Mouse (Mus musculus) spleen, adult 2 months (tissue): Measurements from ENCODE around the gene Esrrb. TPM values are rescaled to one million over a fixed set of nuclear protein-coding genes. Genes with fewer than 3 reads are reported as not detected.

Experiments
- DNase-seq, 2 experiments: peaks; one replicate each; pipeline versions ENCODE4 v3.0.0 to v3.0.0-alpha.2; 2012 to 2021; ENCODE audit warnings: low spot score in 2 of 2, low read depth in 1 of 2
- H3K27ac ChIP-seq: fragments of 200-500 bp; 2 replicates; pipeline ENCODE4 v1.5.1; 2012; ENCODE audit warnings: low read length, inconsistent platforms; ENCODE audit not compliant: insufficient read depth
- H3K27me3 ChIP-seq: fragments of 200-500 bp; 2 replicates; pipeline ENCODE4 v1.6.1; 2012; ENCODE audit warnings: mild to moderate bottlenecking, moderate library complexity, low read length, inconsistent platforms; ENCODE audit not compliant: control insufficient read depth, insufficient read depth
- H3K36me3 ChIP-seq: fragments of 200-500 bp; 2 replicates; pipeline ENCODE4 v1.6.1; 2012; ENCODE audit warnings: mild to moderate bottlenecking, low read length, inconsistent platforms; ENCODE audit not compliant: control insufficient read depth, insufficient read depth
- H3K4me1 ChIP-seq: fragments of 200-500 bp; 2 replicates; pipeline ENCODE4 v1.6.1; 2011; ENCODE audit warnings: inconsistent platforms; ENCODE audit not compliant: control insufficient read depth, insufficient read depth, insufficient read length
- H3K4me3 ChIP-seq: fragments of 200-500 bp; 2 replicates; pipeline ENCODE4 v1.5.1; 2011; ENCODE audit warnings: mild to moderate bottlenecking, inconsistent platforms; ENCODE audit not compliant: insufficient read depth, insufficient read length; ENCODE audit errors: extremely low read depth
- CTCF ChIP-seq: fragments of 200-500 bp; IDR thresholded peaks from 2 replicates; pipeline ENCODE4 v1.5.1; 2011; ENCODE audit warnings: mild to moderate bottlenecking, inconsistent platforms; ENCODE audit not compliant: insufficient read depth, insufficient read length, insufficient replicate concordance; ENCODE audit errors: extremely low read depth
- POLR2A ChIP-seq: fragments of 200-500 bp; IDR thresholded peaks from 2 replicates; pipeline ENCODE4 v1.6.1; 2011; ENCODE audit warnings: low read depth, low read length, inconsistent platforms
- WGBS: fragments of 180-500 bp; shearing (Covaris S2); methylation state at CpG from one replicate; pipeline ENCODE4 v1.1.7; 2018; 5-methylcytosine and 5-hydroxymethylcytosine counted together
- polyA plus RNA-seq: library from polyadenylated mRNA; depleted of rRNA; stranded (reverse); fragments of >200 nt; gene quantifications from 2 replicates; pipeline ENCODE4 v1.2.3, GENCODE M21; 2012

Esrrb gene
- polyA plus RNA-seq, 1 experiment = 0.05 TPM

DNA sequence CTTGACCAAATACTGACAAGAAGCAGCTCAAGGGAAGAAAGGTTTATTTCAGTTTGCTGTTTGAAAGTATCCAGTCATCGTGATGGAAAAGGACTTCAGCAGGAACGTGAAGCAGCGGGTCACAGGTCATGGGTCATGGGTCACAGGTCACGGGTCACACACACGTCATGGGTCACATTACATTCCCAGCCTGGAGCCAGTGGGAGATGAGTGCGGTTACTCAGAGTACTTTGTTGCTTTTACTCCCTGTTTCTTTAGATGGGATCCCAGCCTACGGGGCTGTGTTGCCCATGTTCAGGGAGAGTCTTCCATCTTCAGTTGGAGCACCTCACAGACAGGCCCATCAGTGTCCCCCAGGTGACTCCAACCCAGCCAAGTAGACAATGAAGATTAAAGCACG, 13.4 kb downstream of the Esrrb start:
- Histone ChIP-seq H3K4me3 (no peak overlapping the region), H3K27me3 (no peaks in the 10 kb centered on the region), H3K36me3 (no peaks in the 10 kb centered on the region), H3K27ac (no peak overlapping the region), H3K4me1 (no peaks in the 10 kb centered on the region)
- WGBS = 84% methylated on average over 8 of the region's 8 CpGs
- DNase-seq = no peak
- TF ChIP-seq POLR2A (no peak), CTCF (no peak)

DNA sequence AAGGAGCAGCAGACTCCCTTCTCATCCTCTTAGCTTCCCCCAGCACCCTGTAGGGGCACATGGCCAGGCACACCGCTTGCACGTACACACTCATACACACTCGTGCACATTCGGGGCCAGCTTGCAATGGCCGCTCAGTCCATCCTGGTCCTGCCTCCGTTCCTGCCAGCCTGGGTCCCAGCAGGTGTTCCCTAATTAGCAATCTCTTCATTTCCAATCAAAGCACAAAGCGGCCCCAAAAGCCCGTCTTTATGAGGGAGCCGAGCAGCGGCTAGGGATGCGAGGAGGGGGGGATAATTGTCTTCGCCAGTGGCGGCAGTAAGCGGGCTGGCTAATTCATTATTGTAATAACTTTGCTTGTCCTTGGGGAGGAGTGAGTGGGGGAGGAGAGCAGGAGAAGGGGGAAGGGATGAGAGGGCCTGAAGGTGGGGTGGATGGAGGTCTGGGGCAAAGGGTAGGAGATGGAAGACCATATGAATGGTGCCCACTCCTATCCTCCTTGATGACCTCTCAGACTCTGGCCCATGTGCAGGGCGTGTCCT, 18.8 kb downstream of the Esrrb start:
- 24% methylated on average over 15 of the region's 15 CpGs for WGBS
- no peaks in the 10 kb centered on the region for H3K27me3 ChIP-seq
- no peaks in the 10 kb centered on the region for H3K4me1 ChIP-seq
- H3K27ac ChIP-seq = no peak overlapping the region
- no peak for DNase-seq
- H3K4me3 ChIP-seq = no peak overlapping the region
- H3K36me3 ChIP-seq = no peaks in the 10 kb centered on the region
- TF ChIP-seq POLR2A (no peak), CTCF (no peak)

DNA sequence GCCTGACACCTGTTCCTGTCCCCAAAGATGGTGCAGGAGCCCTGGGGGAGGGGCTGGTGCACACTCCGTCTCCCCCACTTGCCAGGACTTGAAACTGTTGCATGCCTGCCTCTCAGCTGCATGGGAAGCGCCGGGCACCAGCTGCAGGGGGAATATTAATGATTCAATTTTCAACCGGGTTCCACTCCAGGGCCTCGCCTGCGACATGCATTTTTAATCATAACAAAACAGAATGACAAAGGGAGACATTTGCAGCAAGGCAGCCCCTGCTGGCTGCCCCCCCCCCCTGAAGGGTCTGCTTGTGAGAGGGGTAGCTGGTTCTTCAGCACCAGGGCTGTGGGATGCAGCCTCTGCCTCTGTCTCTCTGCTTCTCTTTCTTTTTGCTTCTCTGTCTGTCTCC, 22.9 kb downstream of the Esrrb start:
- DNase-seq = no peak
- Histone ChIP-seq H3K36me3 (no peaks in the 10 kb centered on the region), H3K4me1 (no peaks in the 10 kb centered on the region), H3K4me3 (no peak overlapping the region), H3K27ac (no peak overlapping the region), H3K27me3 (no peaks in the 10 kb centered on the region)
- 46% methylated on average over 6 of the region's 6 CpGs for WGBS
- no peak for TF ChIP-seq POLR2A
- TF ChIP-seq CTCF = no peak

DNA sequence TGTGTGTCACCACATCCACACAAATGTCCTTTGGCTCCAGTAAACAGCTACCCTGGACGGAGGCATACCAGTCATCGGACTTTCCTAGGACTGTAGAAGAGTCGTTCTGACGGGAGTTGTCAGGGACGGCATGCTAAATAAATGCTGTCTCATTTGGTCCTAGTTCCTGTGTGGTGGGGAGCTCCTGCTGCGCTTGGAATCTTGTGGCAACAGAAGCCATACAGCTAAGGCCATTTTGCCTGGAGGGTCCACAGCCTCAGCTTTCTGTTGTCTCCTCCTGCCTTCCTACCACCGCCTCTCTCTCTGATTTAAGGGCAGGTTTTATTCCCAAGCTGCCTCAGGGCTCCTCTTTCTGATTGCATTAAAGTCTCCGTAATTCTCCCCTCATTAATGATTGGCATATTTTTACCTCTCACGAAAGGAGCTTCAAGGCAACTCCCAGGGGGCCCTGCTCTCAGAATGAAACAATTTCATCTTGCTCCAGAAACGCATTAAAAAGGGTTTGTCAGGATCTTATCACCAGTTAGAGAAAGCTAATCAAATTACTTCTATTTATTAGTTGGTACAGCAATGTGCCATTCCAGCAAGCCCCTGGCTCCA, 26.9 kb downstream of the Esrrb start:
- no peak overlapping the region for H3K4me3 ChIP-seq
- H3K27ac ChIP-seq = no peak overlapping the region
- whole genome bisulfite sequencing = 91% methylated on average over 10 of the region's 10 CpGs
- no peak for DNase-seq
- H3K27me3 ChIP-seq = no peaks in the 10 kb centered on the region
- no peak for TF ChIP-seq CTCF
- TF ChIP-seq POLR2A = no peak
- no peaks in the 10 kb centered on the region for H3K36me3 ChIP-seq
- no peaks in the 10 kb centered on the region for H3K4me1 ChIP-seq

DNA sequence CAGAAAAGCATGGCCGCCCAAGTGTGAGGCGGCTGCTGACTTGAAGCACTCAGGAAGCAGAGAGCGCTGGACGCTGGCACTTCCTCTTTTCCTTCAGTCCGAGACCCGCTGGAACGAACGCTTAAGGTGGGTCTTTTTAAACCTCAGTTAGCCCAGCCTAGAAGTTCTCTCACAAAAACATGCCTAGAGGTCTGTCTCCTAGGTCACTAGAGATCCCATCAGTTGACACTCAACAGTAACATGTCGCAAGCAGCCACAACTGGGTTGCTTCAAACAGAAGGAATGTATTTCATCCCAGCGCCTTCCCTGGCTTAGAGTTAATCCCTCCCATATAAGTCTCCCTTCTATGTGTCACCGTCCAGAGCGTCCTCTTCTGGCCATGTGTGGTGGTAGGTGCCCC, 33.9 kb downstream of the Esrrb start:
- no peak for DNase-seq
- 82% methylated on average over 12 of the region's 12 CpGs for WGBS

DNA sequence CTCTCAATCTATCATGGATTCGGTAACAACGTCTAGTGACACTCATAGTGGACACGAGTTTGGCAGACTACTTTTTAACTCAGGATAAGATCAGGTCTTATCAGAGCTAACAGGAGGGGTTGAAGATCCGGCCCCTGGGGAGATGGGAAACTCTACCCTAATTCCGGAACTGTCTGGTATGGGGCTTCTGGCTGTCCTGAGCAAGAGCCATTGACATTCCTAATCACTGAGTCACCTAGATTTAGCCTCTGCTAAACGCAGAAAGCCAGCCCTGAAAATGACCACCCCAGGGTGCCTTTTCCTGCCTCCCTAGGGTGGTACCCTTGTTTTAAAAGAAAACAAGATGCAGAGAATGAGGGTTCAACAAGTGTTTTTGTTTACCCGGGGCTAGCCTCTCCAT, 34.4 kb downstream of the Esrrb start:
- Histone ChIP-seq H3K4me1 (no peaks in the 10 kb centered on the region), H3K36me3 (no peaks in the 10 kb centered on the region), H3K27me3 (no peaks in the 10 kb centered on the region), H3K4me3 (no peak overlapping the region), H3K27ac (no peak overlapping the region)
- TF ChIP-seq POLR2A = no peak
- no peak for TF ChIP-seq CTCF
- DNase-seq = no peak
- 73% methylated on average over 7 of the region's 7 CpGs for WGBS

More for the DNA sequence above, 33.9 kb downstream of the Esrrb start:
- no peak for TF ChIP-seq CTCF
- TF ChIP-seq POLR2A = no peak
- H3K4me1 ChIP-seq = no peaks in the 10 kb centered on the region
- H3K27ac ChIP-seq = no peak overlapping the region
- no peaks in the 10 kb centered on the region for H3K36me3 ChIP-seq
- no peaks in the 10 kb centered on the region for H3K27me3 ChIP-seq
- H3K4me3 ChIP-seq = no peak overlapping the region

DNA sequence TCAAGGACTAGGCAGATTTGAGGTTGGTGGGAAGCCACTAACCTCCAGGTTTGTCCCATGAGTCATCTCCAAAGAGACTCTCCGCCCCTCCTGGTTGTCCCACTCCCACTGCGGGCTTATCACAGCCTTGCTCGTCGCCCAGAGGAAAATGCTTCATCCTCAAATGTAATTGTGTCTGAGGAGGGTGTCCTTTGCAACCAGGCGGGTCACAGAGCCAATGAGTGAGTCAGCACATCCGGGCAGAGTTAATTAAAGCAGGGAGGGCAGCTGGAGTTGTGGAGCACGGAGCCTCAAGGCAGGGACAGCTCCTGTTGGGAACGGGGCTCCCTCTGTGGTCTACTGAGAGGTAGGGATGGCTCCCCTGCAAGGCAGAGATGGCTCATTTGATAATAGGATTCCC, 37.8 kb downstream of the Esrrb start:
- Histone ChIP-seq H3K4me3 (no peak overlapping the region), H3K36me3 (no peaks in the 10 kb centered on the region), H3K4me1 (no peaks in the 10 kb centered on the region), H3K27me3 (no peaks in the 10 kb centered on the region), H3K27ac (no peak overlapping the region)
- DNase-seq = no peak
- WGBS = 13% methylated on average over 8 of the region's 8 CpGs
- TF ChIP-seq POLR2A = no peak
- TF ChIP-seq CTCF = no peak
